Mouse (Mus musculus) erythroblast, adult 5-6 weeks (primary cell): ENCODE results near the gene Anks1b. TPM values are rescaled to one million over a fixed set of nuclear protein-coding genes. Genes with fewer than 3 reads are reported as not detected.

Source experiments
- ATAC-seq: replicated peaks from 2 replicates; pipeline ENCODE4 v1.8.0; 2016; ENCODE audit warnings: moderate number of reproducible peaks, mild to moderate bottlenecking, moderate TSS enrichment, inconsistent platforms; ENCODE audit not compliant: poor library complexity, low FRiP score, severe bottlenecking
- total RNA-seq, 2 experiments: library from RNA; stranded (forward) in 1 of 2; stranded (reverse) in 1 of 2; fragments of 150-400 nt in 1 of 2; fragments of 200-764, 138-1000 nt in 1 of 2; gene quantifications; 2 replicates each; pipeline versions ENCODE4 v1.2.3 to v1.2.4; 2015 to 2017; ENCODE audit warnings: low replicate concordance in 2 of 2

Anks1b gene
- total RNA-seq, 2 experiments from 2014 or later: under 0.01 TPM; not detected in 1

DNA sequence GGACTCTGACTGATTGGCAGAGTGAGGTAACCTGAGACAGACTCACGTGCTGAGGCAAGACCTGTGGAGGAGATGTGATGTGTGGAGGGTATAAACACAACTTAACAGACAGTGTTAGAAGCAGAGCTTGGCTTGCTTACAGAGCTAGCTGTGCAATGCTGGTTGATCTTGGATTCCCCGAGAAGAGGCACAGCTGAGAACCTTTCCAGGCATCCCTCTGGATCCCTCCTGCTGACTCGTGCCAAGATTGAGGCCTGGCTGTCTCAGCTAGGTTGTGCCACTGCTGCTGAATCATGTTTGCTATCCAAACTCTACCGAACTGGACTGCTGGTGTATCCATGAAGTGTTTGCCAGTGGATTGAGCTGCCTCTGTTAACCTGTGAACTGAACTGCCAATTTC is 68.9 kb downstream of the Anks1b start:
- ATAC-seq: no peak

DNA sequence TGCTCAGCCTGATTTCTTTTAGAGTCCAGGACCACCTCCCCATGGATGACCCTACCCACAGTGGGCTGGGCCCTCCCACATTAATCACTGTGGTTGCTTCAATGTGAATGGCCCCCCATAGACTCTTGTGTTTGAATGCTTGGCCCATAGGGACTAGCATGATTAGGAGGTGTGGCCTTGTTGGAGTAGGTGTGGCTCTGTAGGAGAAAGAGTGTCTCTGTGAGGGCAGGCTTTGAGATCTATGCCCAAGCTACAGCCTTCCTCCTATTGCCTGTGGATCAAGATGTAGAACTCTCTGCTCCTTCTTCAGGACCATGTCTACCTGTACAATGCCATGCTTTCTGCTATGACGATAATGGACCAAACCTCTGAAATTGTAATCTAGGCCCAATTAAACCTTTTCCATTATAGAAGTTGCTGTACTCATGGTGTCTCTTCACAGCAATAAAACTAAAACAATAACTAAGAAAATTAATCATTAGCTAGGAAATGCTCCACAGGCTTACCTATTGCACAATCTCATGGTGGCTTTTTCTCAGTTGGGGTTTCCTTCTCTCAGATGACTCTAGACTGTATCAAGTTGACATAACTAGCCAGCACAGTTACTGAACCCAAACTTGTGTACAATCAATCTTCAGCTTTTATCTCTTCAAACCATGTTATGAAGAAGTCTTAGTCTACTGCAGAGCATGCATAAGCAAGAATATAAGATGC is 73.5 kb downstream of the Anks1b start:
- ATAC-seq: no peak

DNA sequence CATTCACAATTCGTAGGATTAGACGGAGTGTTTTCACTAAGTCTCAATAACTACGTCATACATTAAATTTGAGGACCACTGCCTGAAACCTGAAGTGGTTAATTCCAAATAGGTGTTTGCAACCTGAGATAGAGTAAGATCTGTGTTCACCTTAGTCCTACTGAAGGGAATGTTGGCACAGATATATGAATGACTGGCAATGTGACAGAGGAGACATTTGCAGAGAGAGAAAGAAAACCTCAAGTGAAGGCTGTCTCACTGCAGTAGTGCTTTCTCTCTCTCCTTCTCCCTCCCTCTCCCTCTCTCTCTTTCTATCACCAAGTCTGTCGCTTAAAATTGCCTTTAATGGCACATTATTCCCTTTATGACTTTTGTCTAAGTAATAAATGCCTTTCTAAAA is 101.1 kb downstream of the Anks1b start:
- no peak for ATAC-seq

DNA sequence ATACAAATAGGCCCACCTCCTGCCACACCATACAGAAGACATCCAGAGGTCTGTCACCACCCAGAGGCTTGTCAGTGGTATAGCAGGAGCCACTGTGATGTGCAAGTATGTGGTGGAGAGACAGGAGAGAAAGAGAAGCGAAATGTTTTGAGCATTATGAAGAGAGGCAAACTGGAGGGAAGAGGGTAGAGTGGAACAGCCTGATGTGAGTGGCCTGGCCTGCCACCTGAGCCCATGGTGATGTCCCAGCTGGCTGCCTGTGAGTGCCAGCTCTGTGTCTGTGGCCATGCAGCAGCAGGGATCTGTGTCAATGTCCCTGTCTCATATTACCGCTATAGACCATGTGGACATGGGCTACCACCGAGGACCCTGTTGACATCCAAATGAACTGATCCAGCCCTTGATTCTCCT is 102.1 kb downstream of the Anks1b start:
- ATAC-seq: no peak

DNA sequence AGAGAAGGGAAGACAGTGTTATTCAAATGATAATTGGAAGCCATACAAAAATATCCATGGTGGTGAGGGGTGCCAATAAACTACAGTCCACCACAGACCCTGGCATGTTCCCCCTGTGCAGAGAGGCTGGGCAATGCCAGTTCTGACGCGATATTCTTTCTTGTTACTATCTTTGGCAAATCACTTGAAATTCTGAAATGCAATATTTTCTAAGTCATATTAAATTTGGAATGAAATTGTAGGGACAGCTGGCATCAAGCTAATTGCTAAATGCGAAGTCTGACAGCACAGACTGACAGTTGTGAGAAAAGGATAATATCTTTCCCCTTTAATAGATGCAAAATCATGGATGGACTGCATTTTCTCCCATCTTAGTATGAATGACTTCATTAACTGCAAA is 103.3 kb downstream of the Anks1b start:
- ATAC-seq: no peak

DNA sequence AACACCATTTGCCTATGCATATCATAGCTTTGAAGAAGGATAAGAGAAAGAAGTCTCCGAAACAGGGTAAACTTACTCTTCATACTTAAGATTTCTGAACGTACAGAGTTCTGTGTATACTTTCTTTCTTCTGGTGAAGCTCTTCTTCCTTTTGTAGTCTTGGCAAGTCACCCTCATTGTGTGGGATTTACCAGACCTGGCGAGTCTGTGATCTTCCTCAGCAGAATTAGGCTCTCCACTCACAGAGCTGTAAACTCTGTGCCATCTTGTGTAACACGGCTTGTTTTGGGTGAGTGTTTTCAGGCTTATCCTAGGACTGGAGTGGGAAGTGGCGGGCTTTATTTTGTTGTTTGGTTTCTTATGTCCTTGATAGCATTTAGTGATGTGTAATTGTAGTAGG is 120.9 kb downstream of the Anks1b start:
- no peak for ATAC-seq

DNA sequence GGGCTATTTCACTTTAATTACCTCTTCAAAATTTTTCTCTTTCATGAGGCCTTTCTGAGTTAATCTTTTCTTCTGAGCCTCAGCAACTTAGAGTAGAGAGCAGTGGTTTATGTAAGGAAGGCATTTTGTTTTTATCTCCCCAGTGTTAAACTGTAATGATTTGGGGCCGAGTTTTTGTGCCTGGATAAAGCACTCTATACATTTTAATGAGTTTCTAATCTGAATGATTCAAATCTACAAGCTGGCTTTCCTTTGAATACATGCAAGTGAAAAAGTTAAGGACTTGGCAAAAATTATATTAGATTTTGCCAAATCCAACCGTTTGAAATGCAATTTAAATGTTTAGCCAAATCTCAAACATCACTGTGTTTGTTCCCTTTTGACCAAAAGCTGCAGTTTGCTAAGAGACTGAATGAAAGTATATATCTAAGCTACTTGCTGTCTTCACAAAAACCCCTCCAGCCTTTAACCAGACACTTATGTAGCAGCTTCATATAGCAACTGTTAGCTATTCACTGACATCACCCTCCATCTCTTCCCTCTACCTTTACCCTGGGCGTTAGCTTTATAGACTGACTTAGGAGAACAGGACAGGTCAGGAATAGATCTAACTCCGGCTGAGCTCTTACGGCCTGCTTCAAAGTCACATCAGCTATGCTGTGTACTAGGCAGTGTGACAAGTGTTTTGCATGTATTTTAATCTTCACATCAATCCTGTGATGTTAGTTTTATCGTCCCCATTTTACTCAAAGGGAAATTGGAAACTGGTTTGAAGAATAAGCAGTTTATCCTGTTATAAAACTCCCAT is 122.5 kb downstream of the Anks1b start:
- no peak for ATAC-seq

DNA sequence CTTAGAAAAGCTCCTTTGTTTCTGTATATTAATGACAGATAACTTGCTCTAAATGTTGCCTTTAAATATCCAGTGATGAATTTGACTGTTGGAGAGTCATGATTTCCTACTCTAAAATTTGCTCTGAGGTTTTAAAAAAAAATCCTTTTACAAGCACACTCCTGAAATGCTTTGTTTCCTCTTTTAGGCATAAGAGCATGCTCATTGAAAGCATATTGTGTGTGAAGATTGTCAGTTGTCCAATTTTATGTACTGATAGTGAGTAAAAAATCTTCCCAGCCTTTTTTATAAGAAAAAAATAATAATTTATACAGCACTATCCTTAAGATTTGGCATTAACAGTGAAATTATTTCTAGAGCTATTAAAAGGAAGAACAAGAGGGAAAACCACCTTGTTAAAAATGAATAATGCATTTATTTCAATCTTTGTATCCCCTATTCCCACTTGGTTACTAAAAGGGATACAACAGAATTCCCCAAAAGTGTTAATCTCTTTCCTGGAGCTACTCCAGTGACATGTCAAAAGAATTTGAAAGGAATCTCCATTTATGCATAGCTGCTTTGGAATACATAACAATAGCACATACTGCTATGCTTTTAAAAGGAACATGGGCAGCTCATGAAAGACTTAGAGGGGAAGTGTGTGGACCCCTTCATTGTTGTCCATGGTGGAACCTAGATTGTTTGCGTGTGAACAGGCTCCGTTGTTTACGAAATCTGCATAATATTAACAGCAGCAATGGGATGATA is 130.8 kb downstream of the Anks1b start:
- ATAC-seq: no peak

DNA sequence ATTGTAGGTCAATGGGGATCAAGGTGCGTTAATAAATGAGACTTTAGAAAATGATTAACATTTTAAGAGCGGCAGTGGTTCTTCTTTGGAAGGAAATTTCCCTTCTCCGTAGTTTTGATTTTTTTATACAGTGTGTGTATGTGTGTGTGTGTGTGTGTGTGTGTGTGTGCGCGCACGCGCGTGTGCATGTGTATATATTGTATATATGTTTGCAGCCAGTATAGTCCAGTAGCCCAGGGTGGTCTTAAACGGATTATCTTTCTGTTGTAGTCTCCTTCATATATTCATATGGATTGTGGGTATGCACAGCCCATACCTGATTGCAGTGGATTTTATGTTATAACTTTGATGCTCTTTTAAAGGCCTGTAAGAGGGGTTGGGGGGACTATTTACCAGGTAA is 131.6 kb downstream of the Anks1b start:
- ATAC-seq: no peak

DNA sequence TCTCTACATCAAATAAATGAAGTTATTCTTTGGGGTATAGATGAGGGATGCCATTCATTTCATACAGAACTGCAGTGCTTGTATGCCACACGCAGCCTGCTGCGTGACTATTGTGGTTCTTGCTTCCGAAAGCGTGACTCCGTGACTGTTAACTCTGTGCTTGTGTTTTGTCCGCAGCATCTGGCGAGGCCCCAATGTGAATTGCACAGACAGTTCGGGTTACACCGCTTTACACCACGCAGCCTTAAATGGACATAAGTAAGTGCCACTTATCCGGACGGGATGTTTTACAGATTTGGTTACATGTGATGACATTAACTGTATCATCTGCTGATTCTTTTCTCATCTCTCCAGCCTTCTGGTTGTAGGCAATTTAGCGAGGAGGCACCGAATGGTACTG is 159.7 kb downstream of the Anks1b start:
- no peak for ATAC-seq

DNA sequence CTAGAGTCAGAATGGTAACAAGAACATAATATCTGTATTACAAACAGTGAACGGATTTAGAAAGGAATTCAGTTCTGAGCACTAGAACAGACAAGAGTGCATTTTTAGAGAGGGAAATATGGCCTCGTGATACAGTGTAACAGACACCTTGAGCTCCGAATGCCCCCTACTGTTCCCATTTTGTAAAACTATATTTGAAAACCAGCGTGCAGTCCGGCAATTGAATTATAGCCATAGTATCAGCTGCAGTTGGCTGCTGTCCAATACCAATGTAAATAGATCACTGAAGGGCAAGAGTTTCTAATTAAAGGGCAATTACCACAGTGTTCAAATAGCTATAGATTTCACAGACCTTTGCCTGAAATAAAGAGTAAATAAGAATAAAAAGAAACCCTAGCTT is 170.0 kb downstream of the Anks1b start:
- no peak for ATAC-seq

DNA sequence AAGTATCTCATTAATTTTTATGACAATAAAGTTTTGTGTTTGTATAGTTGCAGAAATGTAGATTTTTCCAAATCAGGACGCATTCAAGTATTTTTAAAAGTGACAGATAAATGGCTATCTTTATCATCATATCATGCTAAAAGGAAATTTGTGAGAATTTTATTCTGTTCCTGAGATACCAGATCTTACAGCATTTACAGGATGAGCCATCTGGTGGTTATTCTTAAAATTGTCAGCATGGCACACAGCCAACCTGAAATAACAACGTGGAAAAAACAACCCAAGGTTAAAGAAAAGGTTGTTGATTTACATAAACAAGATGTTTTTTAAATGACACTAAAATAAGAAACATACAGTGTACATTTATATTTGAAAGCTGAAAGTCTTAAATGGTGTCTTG is 170.5 kb downstream of the Anks1b start:
- no peak for ATAC-seq

DNA sequence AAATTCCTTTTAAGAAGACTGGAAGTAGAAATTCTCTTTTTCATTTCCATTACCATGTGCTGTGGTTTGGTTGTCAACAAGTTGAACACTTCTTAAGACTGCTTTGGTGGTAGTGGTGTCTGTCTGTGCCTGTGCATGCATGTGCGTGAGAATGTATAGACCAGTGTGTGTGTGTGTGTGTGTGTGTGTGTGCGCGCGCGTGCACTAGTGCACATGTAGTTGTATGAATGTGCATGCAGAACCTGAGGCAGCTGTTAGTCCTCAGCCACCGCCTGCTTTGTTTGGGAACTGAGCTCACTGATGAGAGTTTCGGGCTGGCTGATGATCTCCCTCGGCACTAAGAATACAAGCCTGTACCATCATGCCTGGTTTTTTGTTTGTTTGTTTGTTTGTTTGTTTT is 170.9 kb downstream of the Anks1b start:
- ATAC-seq: no peak

DNA sequence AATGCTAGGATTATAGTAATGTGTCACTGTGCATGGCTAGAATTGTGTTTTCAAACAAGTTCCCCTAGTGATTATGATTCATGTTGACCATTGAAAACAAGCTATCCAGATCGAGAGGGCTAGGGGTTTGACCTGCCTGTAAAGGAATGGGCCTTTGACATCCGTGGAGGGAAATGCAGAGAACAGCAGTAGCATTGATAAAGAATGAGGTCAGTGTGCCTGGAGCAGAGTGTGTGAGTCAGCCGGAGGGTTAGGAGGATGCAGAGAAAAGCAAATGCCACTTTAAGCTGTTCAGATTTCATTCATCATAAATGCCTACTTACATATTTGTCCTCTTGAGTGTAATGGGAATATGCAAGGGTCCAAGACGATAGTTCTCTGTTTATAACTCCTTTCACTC is 195.3 kb downstream of the Anks1b start:
- ATAC-seq: no peak

DNA sequence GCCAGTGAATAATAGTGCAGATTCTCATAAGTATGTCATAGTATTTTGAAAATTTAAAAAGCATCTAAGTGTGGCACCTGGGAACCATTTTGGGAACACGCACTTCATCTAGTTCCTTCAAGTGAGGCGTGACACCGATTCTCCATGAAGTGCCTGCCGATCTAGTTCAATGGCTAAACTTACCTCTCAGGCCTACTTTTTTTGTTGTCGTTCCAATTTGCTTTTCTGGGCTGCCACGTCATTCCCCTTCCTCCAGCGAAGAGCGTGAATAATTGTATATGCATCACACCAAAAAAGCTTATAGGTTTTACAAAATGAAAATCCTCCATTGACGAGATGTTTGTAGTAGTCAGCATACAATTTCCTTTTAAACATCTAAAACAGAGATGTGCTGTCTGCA is 204.6 kb downstream of the Anks1b start:
- ATAC-seq: no peak

DNA sequence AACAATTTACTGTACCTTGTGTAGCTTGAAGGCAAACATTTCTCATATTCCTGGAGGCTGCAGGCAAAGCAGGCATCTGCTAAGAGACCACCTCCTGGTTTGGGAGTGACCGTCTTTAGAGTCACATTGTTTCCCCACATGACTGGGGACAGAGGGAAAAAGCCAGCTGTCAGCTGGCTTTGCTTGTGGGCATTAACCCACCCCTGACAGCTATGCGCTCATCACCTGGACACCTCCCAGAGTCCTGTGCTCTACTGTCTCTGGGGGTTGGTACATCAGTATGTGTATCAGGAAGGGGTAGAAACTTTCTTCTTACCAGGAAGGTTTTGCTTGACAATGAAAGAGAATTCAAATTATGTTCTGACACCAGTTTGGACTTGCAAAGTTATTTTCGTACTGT is 207.8 kb downstream of the Anks1b start:
- no peak for ATAC-seq

DNA sequence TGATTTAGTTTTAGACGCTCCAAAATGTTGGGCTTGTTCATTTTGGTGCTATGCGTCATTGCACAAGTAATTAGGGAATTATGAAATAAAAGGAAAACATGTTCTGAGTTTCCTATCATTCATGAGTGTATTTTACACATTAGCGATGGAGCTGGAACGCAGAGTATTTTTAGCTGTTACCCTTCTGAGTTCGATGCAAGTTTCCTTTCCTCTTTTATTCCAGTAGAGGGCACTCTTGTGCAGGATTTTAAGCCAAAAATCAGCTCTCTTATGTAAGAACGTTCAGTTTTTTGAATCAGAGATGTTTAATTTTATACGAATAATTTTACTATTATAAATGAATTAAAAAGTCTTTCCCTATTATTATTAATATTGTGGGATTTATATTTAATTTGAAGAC is 208.3 kb downstream of the Anks1b start:
- no peak for ATAC-seq

DNA sequence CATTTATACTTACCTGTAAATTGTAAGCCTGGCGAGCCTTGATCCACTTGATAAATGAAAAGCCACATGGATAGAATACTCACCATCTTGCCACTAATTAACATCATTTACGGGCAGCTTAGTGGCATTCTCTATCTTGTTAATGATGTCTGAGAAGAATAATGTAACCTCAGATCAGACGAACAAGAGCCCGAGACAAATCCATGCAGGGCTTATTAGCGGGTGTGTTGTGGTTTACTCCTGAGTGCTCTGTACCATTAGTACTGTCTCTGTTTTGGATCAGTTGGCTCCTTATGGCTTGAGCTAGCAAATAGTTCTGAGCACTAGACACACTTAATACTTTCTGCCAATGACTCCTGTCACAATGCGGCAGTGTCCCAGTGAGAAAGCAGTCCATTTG is 220.6 kb downstream of the Anks1b start:
- ATAC-seq: no peak

DNA sequence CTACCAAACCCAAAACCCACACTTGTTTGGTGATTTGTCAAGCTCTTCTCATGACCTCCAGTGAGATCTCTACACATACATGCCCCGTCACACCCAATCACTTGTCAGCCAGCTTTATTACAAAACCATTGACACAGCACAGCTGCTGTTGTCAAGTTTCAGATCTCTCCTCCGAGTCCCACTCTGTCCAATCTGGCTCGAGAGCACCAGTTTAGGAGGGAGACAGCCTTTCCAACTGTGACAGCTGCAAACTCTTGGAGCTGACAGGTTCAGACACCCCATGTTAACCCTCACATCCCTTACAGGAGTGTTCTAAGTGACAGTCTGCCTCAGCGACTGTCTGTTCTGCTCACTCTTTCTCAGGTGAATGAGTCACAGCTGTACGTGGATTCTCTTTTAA is 239.4 kb downstream of the Anks1b start:
- no peak for ATAC-seq

DNA sequence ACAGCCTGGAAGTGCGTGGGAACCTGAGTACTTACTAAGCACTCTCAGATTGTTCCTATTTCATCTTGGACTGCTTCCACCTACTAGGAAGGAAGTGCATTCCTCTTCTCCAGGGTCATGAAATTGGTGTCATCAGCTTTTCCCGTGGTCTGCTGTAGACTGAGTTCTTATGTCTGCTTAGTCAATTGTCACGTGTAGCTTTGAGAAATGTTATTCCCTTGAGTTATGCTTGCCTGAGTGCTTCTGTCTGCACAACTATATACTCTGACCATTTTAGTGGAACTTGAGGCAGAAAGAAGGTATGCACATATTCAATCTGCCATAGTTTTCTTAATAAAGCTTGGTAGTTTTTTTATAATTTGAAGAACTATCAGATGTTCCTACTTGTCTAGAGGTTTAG is 243.6 kb downstream of the Anks1b start:
- ATAC-seq: no peak

DNA sequence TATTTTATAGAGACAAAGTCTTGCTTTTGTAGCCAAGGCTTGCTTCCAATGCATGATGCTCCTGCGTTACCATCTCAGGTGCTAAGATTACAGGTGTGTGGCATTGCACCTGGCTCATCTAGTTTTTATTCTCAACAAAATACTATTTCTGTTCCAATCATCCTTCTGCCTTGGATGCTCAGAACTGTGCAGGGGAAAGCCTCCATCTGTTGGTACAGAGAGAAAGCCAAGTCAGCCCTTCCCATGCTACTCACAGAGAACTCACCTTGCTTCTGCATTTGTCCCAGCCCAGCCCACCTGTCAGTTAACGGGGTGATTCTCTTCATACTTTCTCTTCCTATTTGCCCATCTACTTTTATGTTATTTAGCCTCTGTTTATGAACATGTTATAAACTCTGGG is 244.5 kb downstream of the Anks1b start:
- ATAC-seq: no peak
